Mouse (Mus musculus): ENCODE data around the gene Bcar3.

The Bcar3 gene

DNA sequence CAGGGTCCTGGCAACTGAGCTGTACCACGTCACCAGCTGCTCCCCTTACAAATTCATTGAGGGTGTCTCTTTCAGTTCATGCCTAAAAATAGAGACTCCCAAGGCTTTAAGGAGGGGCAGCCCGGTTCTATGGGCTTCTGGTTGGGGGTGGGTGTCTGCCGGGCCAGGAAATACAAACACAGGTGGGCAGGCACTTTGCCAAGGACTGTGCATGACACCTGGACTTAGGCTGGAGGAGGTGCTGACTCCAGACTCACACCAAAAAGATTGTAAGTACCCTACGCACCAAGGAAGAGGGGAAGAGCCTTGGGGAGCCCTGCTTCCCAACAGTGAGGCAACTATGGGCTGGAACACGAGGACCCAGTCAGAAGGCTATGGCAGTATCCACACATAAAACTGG is 44.1 kb downstream of the Bcar3 start:
- DNase-seq (ENCODE audit: low spot score), result no peak

GRCm38 (mm10) chr3:122338897-122339296 is 45.0 kb downstream of the Bcar3 start:
- no peak for DNase-seq (ENCODE audit: low spot score)

DNA sequence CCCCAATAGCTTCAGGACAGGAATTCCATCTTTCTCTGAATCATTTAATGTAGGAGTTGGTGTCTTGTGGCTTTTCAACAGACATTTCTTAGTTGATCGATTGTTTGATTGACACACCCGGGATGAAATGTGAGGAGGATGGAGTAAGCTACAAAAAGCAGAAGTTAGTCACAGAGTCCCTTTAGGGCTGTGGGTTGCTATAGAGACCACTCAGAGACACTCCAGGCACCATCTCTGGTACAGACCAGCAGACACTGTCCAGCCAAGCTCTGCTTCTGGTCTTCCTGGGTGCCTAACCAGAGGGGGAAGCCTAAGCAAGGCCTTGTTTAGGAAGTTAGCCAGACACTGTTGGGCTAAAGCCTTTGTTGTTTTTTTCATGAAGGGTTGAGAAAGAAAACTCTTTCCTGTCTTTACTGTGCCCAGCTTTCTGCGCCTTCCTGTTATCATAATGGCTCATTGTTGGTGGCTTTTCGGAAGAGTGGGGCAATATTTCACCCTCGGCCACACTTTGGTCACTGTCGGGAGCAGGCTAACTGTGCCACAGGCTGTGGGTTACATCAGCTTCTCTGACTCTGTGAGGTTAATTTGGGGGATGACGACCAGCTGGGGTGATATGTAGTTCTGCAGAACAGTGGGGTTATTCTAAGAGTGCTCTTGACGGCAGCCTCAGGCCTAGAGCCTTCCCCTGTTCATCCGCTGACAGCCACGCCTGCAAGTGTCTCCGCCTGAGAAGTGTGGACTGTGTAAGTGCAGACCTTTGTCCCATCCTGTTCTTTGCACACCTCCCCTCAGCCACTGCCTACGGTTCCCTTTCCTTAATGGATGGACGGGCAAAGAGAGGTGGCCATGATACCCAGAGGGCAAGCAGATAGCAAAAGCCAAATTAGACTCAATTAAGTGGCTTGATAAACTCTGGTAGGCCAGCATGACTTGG is 46.5 kb downstream of the Bcar3 start:
- no peak for DNase-seq (ENCODE audit: low spot score)

DNA sequence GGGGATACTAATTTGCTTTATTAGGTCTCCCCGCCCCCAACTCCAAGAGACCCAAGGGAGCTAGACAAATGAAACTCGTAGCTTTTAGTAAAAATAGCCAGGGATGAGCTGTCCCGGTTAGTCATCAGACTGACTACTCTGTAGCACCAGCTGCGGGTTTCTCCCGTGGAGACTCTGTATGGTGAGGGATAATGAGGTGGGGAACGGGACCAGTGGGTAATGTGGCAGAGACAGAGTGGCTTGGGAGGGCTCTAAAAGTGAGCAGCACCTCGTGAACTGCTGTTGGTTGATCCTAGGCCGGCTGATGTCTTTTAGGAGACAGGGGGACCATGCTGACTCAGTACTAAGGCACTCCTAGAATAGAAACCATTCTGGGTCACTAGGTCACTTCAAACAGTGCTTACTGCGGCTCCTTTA is 49.5 kb downstream of the Bcar3 start:
- DNase-seq (ENCODE audit: low spot score), result no peak

- DNase-seq (ENCODE audit: low spot score), result no peak
Observed at GRCm38 (mm10) chr3:122344350-122344749, 50.4 kb downstream of the Bcar3 start.

DNA sequence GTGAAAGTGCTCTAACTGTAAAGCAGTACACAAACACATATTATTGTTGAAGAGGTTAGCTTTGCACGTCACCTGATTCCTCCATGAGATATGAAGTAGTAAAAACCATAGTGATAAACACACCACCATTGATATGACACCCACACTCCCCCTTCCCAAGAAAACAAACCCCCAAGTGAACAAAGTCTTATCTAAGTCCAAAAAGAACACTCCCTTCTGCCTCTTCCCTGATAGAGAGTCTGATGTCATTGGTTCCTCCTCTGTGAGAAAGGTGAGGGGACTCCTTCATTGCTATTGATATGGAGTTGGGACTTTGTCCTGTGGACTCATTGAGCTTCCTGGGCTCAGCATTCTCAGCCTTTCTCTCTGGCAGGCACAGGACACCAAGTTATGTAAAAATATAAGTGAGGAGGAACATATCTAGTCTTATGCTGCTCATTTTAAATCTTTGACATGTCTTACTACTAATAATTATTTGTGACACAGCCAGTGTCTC is 52.1 kb downstream of the Bcar3 start:
- no peak for DNase-seq (ENCODE audit: low spot score)

GRCm38 (mm10) chr3:122346600-122346999 is 52.7 kb downstream of the Bcar3 start:
- no peak for DNase-seq (ENCODE audit: low spot score)

DNA sequence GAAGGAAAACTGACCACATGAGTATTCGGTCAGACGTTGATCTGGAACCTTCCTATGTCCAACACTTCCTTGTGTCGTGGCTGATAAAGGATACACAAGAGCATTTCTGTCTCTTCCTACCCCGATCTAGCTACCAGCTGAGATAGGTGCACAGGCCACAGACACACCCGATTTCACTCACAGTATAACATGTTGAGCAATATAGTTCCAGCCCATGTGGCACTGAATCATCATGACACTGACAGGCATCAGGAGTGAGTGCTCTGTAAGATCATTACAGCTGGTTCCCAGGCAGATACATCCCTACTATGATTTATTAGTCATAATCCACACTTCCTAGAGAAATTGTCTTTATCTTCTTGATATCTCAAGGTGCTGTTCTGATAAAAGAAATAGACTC is 54.7 kb downstream of the Bcar3 start:
- no peak for DNase-seq (ENCODE audit: low spot score)

- no peak for DNase-seq (ENCODE audit: low spot score)
Observed at GRCm38 (mm10) chr3:122352801-122353200, 58.9 kb downstream of the Bcar3 start.

GRCm38 (mm10) chr3:122359426-122359825 is 65.5 kb downstream of the Bcar3 start:
- DNase-seq (ENCODE audit: low spot score), result no peak

GRCm38 (mm10) chr3:122359954-122360353 is 66.0 kb downstream of the Bcar3 start:
- no peak for DNase-seq (ENCODE audit: low spot score)

DNA sequence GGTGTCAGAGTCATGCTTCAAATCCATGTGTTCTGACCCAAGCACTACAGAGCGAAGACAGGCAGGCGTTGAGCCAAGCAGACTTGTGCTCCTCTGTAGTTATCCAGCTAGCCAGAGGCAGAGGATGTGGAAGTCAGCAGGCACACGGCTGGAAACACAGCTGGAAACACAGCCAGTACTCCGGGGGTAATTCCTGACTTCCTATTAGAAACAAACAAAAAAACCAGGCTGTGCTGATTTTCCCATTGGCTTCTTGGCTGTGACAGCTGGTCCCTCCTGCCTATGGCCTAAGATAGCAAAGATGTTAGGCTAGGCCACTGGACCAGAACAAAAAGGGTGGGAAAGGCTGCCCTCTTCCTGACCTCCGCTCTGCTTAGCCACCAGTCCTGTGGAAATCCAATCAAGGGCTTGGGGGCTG is 66.8 kb downstream of the Bcar3 start:
- DNase-seq (ENCODE audit: low spot score), result no peak

DNA sequence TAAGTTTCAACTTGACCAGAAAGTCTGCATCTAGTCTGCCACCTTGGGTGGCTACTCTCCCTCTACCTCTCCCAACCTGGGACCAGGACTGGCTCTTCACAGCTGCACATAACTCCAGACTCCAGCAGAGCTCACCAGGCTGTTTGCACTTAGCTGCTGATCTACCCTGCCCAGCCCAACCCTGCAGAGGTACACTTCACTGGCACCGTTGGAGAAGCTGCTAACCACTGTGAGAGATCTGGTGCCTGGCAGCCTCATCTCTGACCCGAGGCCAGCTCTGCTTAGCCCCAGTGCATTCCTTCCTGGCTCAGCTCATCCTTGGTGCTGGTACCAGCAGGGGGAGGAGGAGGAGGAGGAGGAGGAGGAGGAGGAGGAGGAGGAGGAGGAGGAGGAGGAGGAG is 68.8 kb downstream of the Bcar3 start:
- DNase-seq (ENCODE audit: low spot score), result no peak

- DNase-seq (ENCODE audit: low spot score), result no peak
Observed at GRCm38 (mm10) chr3:122364565-122364964, 70.6 kb downstream of the Bcar3 start.

- no peak for DNase-seq (ENCODE audit: low spot score)
Observed at GRCm38 (mm10) chr3:122365326-122365725, 71.4 kb downstream of the Bcar3 start.

GRCm38 (mm10) chr3:122371646-122372341 is 77.9 kb downstream of the Bcar3 start:
- DNase-seq (ENCODE audit: low spot score), result no peak

GRCm38 (mm10) chr3:122372617-122373016 is 78.7 kb downstream of the Bcar3 start:
- no peak for DNase-seq (ENCODE audit: low spot score)

- DNase-seq (ENCODE audit: low spot score), result no peak
Observed at GRCm38 (mm10) chr3:122376011-122376410, 82.1 kb downstream of the Bcar3 start.

GRCm38 (mm10) chr3:122376412-122376831 is 82.5 kb downstream of the Bcar3 start:
- no peak for DNase-seq (ENCODE audit: low spot score)

GRCm38 (mm10) chr3:122376841-122377464 is 83.0 kb downstream of the Bcar3 start:
- no peak for DNase-seq (ENCODE audit: low spot score)

DNA sequence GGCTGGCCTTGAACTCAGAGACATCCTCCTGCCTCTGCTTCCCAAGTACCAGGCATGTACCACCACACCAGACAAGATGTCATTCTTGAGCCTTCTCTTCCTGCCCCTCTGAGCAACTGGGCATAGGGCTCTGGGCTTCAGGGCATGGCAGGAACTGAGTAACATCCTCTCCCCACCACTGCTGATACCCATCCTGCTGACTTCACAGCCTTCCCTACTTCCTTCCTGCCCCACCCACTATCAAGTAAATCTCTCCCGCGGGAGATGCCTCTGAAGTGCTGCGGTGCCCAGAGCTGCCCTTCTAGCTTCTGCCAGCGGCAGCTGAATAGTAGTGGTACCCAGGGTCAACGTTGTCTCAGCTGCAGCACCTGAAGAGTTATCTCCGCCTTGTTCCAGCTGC is 84.7 kb downstream of the Bcar3 start:
- DNase-seq (ENCODE audit: low spot score), result no peak

DNA sequence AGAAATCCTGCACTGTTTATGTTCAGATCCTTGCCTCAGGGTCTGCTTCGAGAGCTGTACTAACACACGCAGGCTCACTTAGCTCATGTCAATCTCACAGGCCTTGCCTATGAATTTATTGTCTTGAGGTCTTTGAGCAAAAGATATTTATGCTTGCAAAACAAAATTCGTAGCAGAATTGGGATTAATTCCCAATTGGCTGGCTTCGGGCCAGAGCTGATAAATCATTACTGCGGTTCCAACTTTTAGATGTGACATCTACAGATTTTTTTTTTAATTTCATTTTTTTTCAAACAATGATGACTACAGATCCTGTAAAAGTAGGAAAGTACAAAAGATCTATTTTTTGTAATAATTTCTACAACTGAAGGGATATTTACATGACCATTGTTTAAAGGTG is 86.8 kb downstream of the Bcar3 start:
- DNase-seq (ENCODE audit: low spot score), result no peak

- DNase-seq (ENCODE audit: low spot score), result no peak
Observed at GRCm38 (mm10) chr3:122381591-122381990, 87.7 kb downstream of the Bcar3 start.

Data from c-Kit-positive CD71-positive TER-119-positive erythroid progenitor cells, embryonic 14.5 days (primary cell).